Mouse (Mus musculus): ENCODE results near the gene Dcaf1. TPM values are rescaled to one million over a fixed set of nuclear protein-coding genes. Genes with fewer than 3 reads are reported as not detected.

Dcaf1 gene
- total RNA-seq (2021): 10 to 100 TPM; 24.4 to 28.8 TPM
- long read RNA-seq, partial matches to known transcripts: 0 of 4 reads
- long read RNA-seq, other reads (novel, unspliced or antisense): 4 of 4 reads

GRCm38 (mm10) chr9:106821618-106822380, at the start of gene Dcaf1:
Gene Dcaf1, plus strand, starts transcription at chr9:106821874.
- peak; percentile 84 to 87 for DNase-seq (ENCODE audit: low spot score in 2 of 2)

GRCm38 (mm10) chr9:106776116-106776515, 45.6 kb upstream of the Dcaf1 start:
- DNase-seq (ENCODE audit: low spot score in 2 of 2): no peak

- DNase-seq (ENCODE audit: low spot score in 2 of 2): no peak
Observed at GRCm38 (mm10) chr9:106777423-106777822, 44.3 kb upstream of the Dcaf1 start.

GRCm38 (mm10) chr9:106778319-106778718, 43.4 kb upstream of the Dcaf1 start:
- DNase-seq (ENCODE audit: low spot score in 2 of 2): no peak

- no peak for DNase-seq (ENCODE audit: low spot score in 2 of 2)
Observed at GRCm38 (mm10) chr9:106780086-106780485, 41.6 kb upstream of the Dcaf1 start.

GRCm38 (mm10) chr9:106783554-106783953, 38.1 kb upstream of the Dcaf1 start:
- DNase-seq (ENCODE audit: low spot score in 2 of 2): no peak

- no peak for DNase-seq (ENCODE audit: low spot score in 2 of 2)
Observed at GRCm38 (mm10) chr9:106785206-106785605, 36.5 kb upstream of the Dcaf1 start.

DNA sequence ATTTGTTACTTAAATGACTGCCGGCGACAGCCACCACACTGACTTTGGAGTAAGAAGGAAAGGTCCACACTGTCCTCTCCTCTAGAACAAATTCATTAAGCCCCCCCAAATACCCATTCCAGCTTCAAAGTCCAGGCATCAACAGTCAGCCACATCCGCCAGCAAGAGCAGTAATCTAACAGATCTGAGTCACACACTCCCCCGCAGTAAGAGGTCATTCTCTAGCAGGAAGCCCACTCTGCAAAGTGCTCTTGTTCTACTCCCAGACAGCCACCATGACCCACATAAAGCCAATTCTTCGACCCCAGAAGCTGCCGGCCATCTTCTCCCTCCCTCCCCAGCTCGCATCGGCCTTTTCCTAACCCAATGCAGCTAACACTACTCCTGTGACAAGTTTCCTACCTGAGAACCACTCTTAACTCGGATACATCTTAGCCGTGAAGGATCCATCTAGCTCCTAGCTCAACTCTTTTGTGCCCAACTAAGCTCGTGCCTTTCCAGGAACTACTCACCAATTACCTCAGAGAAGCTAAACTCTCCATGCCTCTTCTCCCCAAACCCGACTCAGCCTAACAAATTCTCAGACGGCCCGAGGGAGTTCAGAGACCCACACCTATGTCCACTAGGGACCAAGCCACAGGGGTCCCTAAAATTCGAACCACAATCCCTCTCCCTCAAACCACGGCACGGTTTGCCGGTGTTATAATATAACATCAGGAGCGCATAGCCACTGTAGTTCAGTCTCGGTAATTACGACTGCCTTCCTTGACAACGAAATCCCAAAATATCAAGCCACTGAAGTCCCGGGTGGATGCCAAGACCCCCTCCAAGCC, 33.5 kb upstream of the Dcaf1 start:
- no peak for DNase-seq (ENCODE audit: low spot score in 2 of 2)

DNA sequence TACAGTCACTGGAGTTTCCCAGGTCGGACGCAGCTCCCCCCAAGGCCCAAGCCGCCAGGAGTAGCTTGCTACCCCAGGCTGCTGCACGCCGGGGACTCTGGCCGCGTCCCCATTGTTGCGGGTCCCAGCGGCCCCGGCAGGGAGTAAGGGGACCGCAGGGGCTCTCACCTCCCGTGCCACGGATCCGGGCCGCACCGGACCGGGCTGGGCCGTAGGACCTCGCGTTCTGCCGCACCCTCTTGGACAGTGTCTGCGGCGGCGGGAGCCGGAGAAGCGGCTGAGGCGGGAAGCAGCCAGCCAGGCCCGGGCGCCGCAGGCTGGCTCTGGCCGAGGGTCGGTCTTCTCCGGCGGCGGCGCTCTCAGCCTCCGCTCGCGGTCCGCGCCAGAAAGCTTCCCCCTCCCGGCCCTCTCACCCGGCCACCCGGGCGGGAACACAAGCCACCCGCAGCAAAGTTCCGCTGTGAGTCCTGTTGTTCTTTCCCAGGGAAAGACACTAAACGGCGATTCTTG, 32.8 kb upstream of the Dcaf1 start, which contains the start of gene Rad54l2:
Gene Rad54l2 (minus strand): TSS at position 383 of the 510 bp plus-strand sequence.
- DNase-seq (ENCODE audit: low spot score in 2 of 2): peak; percentile 89 to 93

DNA sequence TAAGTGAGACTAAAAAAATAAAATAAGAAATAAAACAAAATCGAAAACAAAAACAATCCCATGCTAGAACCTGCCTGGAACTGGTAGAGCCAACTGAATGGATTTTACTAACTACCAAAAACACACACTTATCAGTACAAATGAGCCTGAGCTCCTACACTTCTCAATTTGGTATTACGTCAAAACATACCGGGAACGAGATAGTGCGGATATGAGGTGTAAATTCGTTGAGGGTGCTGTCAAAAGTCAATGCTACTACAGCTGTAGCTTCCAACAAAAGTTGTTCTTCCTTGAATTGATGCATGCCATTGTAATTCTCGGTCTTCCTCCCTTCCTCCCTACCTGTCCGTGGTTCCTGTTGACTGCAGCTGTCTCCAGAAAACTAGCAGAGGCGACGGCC, 32.3 kb upstream of the Dcaf1 start:
- DNase-seq (ENCODE audit: low spot score in 2 of 2): no peak

DNA sequence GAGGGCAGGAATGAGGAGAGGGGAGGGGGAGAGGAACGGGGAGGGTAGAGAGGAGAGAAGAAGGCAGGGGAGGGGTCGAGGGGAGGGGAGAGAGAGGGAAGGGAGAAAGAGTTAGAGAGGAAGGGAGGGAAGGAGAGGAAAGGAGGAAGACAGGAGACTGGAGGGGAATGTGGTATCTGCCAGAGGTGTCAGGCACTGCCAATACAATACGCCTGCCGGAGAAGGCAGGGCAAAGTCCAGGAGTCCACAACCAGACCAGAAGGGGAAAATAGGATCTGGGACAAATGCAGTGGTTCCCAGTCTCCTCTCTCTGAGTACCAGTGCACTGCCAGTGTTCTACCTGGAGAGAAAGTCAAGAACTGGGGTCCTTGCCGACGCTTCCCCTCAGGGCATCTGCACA, 30.8 kb upstream of the Dcaf1 start:
- DNase-seq (ENCODE audit: low spot score in 2 of 2): no peak

- no peak for DNase-seq (ENCODE audit: low spot score in 2 of 2)
Observed at GRCm38 (mm10) chr9:106806503-106806902, 15.2 kb upstream of the Dcaf1 start.

DNA sequence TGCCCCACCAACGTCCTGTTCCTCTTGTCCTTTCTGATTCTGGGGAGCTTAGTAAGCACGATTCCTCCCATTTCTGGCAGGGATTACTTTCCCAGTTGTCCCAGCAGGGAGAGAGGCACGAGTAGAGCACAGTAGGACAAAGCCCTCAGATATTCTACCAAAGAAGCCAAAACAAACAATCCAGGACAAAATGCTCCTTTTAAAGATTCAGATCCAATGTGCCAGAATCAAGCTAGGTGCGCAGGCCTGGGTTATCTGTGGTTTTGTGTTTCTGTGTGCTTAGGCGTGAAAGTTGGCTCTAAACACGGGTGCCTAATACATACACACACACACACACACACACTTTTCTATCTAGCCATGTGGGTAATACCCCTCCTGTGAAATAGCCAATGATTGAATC, 3.5 kb upstream of the Dcaf1 start:
- DNase-seq (ENCODE audit: low spot score in 2 of 2): no peak

DNA sequence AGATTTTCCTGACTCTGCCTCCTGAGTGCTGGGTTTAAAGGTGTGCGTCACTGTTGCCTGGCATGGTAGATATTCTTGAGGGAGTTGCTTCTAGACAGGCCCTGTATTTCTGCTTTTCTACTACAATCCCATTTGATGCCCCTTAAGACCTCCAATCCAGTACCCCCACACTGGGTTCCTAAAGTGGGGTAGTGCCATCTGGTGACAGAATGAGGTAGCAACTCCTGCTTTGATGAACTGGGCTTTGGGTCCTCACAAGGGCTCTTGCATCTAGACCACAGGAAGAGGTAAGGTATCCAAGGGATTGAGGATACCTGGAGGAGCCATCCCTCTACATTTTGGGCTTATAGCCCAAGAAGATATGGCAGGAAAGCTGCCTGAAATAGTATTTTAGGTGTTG, 2.5 kb upstream of the Dcaf1 start:
- peak; percentile 32 to 44 for DNase-seq (ENCODE audit: low spot score in 2 of 2)

GRCm38 (mm10) chr9:106821050-106821617, 540 bp upstream of the Dcaf1 start:
- DNase-seq (ENCODE audit: low spot score in 2 of 2): peak; percentile 8 to 11

GRCm38 (mm10) chr9:106822381-106823104, 869 bp downstream of the Dcaf1 start:
- DNase-seq (ENCODE audit: low spot score in 2 of 2): peak; percentile 74 to 85

GRCm38 (mm10) chr9:106840569-106840968, 18.9 kb downstream of the Dcaf1 start:
- DNase-seq (ENCODE audit: low spot score in 2 of 2): no peak

GRCm38 (mm10) chr9:106842800-106843199, 21.1 kb downstream of the Dcaf1 start:
- DNase-seq (ENCODE audit: low spot score in 2 of 2): no peak

DNA sequence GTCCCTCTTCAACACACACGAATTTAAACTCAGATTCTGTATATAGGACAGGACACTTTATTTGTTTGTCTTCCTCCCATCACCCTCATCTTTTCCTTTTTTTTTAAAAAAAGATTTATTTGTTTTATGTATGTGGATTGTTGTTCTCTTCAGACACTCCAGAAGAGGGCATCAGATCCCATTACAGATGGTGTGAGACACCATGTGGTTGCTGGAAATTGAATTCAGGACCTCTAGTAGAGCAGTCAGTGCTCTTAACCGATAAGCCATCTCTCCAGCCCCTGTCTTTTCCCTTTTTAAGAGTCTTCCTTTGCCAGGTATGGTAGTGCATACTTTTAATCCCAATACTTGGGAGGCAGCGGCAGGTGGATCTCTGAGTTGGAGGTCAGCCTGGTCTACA, 35.0 kb downstream of the Dcaf1 start:
- no peak for DNase-seq (ENCODE audit: low spot score in 2 of 2)

GRCm38 (mm10) chr9:106858036-106858435, 36.4 kb downstream of the Dcaf1 start:
- no peak for DNase-seq (ENCODE audit: low spot score in 2 of 2)

DNA sequence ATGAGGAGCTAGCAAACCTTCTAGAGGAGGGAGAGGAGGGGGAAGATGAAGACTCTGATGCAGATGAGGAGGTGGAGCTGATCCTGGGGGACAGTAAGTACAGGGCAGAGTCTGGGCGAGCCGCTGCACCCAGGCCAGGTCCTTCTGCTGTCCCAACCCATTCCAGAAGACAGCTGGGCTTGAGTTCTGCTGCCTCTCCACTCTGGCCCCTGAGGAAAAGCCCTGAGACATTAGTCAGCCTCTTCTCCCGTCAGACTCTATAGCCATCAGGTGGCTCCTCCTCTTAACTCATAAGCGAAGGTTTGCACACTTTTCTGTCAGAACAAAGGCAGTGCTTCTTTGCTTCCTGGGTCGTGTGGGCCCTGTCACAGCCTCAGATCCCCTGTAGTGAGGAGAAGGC, 52.5 kb downstream of the Dcaf1 start:
- no peak for DNase-seq (ENCODE audit: low spot score in 2 of 2)
